Mouse (Mus musculus) stomach, postnatal 0 days (tissue): Measurements from ENCODE around the gene Lrp1.

ENCODE experiments used
- CTCF ChIP-seq: IDR thresholded peaks from 2 replicates; pipeline ENCODE4 v1.5.1; 2016; ENCODE audit warnings: antibody characterized with exemption, low read depth, mild to moderate bottlenecking, moderate library complexity
- EP300 ChIP-seq: optimal IDR thresholded peaks from 2 replicates; pipeline ENCODE3; 2016; ENCODE audit warnings: antibody characterized with exemption

DNA sequence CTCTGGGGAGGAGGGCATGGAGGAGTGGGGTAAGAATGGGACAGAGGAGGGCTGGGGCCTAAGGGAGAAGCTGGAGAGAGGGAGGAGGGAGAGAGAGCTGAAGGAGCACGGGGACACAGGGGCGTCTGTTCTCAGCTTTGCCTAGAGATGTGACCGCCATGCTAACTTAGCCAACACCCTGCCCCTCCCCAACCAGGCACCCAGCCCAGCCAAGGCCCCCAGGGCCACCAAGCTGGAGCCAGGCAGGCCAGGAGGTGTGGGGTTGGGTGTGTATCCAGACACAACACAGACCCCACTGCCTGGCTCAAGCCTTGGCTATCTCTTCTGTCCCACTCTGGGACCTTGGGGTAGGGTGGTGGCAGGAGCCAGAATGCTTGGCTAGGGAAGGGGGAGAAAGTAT is 5.4 kb downstream of the Lrp1 start:
- no peak for TF ChIP-seq CTCF
- TF ChIP-seq EP300, result no peak
